8 mouse cellular contexts compared by ENCODE assay signal in the genomic region with DNA sequence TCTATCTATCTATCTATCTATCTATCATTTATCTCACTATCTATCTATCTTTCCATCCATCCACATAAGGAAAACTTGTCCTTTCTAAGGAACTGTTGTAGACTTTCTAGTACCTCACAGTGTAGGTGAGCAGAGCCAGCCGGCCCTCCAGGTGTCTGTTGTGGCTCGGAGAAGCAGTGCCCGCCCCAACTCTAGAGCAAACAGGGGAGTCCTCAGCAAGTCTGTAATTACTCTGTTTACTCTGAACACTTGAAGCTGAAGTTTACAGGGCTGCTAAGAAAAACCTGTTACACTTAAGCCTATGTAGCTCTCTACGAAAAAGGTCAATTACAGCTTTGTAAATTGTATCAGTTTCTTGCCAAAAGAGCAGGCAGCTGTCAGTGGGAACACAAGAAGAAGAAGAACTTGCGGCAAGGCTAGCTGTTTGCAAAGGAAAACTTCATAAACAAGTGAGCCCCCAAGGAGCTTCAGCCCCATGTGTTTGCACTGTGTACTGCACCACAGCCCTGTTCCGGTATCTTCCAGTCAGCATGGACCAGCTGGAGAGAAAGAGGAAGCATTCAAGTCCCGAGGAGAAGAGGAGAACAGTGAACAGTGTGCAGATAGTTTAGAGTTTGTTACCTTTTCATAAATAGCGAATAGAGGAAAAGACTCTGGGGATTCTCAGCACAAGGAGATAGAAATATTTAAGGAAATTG.
DNase-seq lines count a peak whose midpoint lies in the region; ATAC-seq and TF ChIP-seq lines count a peak whose summit lies in the region.

No protein-coding gene starts in this region.

- H3K27ac ChIP-seq in layer of hippocampus, adult 2 months, result peak overlapping the region; percentile 29; the same call in 1 of the 2 replicates
- H3K27ac ChIP-seq in brown adipose tissue, adult 24 weeks (replicated peaks; ENCODE audit: low read depth, low read length), result 0 out of 2 replicates have a peak overlapping the region, but pooled peaks have one; percentile 52
- H3K27ac ChIP-seq in intestine, embryonic 16.5 days (ENCODE audit: low read length), result no peak overlapping the region
- H3K27ac ChIP-seq in midbrain, embryonic 11.5 days (ENCODE audit: low read depth, low read length), result no peak overlapping the region

- no peaks in the 10 kb centered on the region; the same call in 1 of the 2 replicates for H3K4me1 ChIP-seq in brown adipose tissue, adult 24 weeks (ENCODE audit: control insufficient read depth, insufficient read depth, insufficient read length, low read length)
- H3K4me1 ChIP-seq in intestine, embryonic 16.5 days (ENCODE audit: control insufficient read depth, insufficient read depth, low read length), result no peaks in the 10 kb centered on the region
- H3K4me1 ChIP-seq in midbrain, embryonic 11.5 days (ENCODE audit: control insufficient read depth, insufficient read depth, low read length), result no peaks in the 10 kb centered on the region

- no peak for DNase-seq in layer of hippocampus, adult 2 months (ENCODE audit: low spot score in 2 of 2)
- no peak for DNase-seq in layer of hippocampus, adult 8-10 months (ENCODE audit: low spot score in 2 of 2)
- DNase-seq in splenic B cell, adult 2 months (ENCODE audit: low read depth, low spot score), result peak; percentile 53
- DNase-seq in midbrain, embryonic 11.5 days (ENCODE audit: low spot score, missing footprints), result no peak
- DNase-seq in cerebellum, adult 8-10 months, result no peak
- no peak for DNase-seq in cerebellum, adult 18-20 months

- H3K27me3 ChIP-seq in intestine, embryonic 16.5 days (replicated peaks; ENCODE audit: control insufficient read depth, insufficient read depth, low read length), result no peaks in the 10 kb centered on the region
- no peaks in the 10 kb centered on the region for H3K27me3 ChIP-seq in splenic B cell, adult 2 months (ENCODE audit: control insufficient read depth, insufficient read depth, low read length, poor library complexity, severe bottlenecking)
- H3K27me3 ChIP-seq in midbrain, embryonic 11.5 days (ENCODE audit: control insufficient read depth, insufficient read depth, low read length), result no peaks in the 10 kb centered on the region

- H3K9me3 ChIP-seq in intestine, embryonic 16.5 days (ENCODE audit: control insufficient read depth, low read length), result no peaks in the 10 kb centered on the region
- H3K9me3 ChIP-seq in midbrain, embryonic 11.5 days (ENCODE audit: control insufficient read depth, low read length), result no peaks in the 10 kb centered on the region

- H3K36me3 ChIP-seq in intestine, embryonic 16.5 days (ENCODE audit: control insufficient read depth, insufficient read depth, low read length), result no peaks in the 10 kb centered on the region
- H3K36me3 ChIP-seq in splenic B cell, adult 2 months (ENCODE audit: control insufficient read depth, insufficient read depth, low read length, poor library complexity, severe bottlenecking), result no peaks in the 10 kb centered on the region
- H3K36me3 ChIP-seq in midbrain, embryonic 11.5 days (ENCODE audit: control insufficient read depth, insufficient read depth, low read length), result no peaks in the 10 kb centered on the region

- H3K4me3 ChIP-seq in layer of hippocampus, adult 2 months, result no peak overlapping the region
- no peak overlapping the region for H3K4me3 ChIP-seq in brown adipose tissue, adult 24 weeks (ENCODE audit: insufficient read depth, low read depth, low read length)
- H3K4me3 ChIP-seq in intestine, embryonic 16.5 days (ENCODE audit: low read length), result no peak overlapping the region
- no peak overlapping the region for H3K4me3 ChIP-seq in midbrain, embryonic 11.5 days (ENCODE audit: low read depth, low read length)

- no peak overlapping the region for H3K9ac ChIP-seq in intestine, embryonic 16.5 days (ENCODE audit: low read depth, low read length)
- H3K9ac ChIP-seq in midbrain, embryonic 11.5 days (ENCODE audit: low read length), result no peak overlapping the region

- ATAC-seq in intestine, embryonic 16.5 days, result peak; percentile 83
- no peak for ATAC-seq in midbrain, embryonic 11.5 days (ENCODE audit: low FRiP score)

- H3K4me2 ChIP-seq in intestine, embryonic 16.5 days (ENCODE audit: low read depth, low read length), result no peak overlapping the region
- H3K4me2 ChIP-seq in midbrain, embryonic 11.5 days, result no peak overlapping the region

- 46% methylated on average over 8 of the region's 8 CpGs for WGBS in intestine, embryonic 16.5 days
- WGBS in midbrain, embryonic 11.5 days, result 85% methylated on average over 8 of the region's 8 CpGs

- TF ChIP-seq CTCF in layer of hippocampus, adult 2 months (conservative IDR thresholded peaks at IDR 0.05), result peak; percentile 64

Comparison
In these comparisons a context has a peak if more than half of its experiments do, and no peak if none do; other contexts are left out.
1. H3K27ac ChIP-seq: peak in layer of hippocampus, adult 2 months (single experiment) and brown adipose tissue, adult 24 weeks (single experiment); none in intestine, embryonic 16.5 days (single experiment) and midbrain, embryonic 11.5 days (single experiment).